Mouse (Mus musculus): ENCODE data around the gene Rps15. TPM values are rescaled to one million over a fixed set of nuclear protein-coding genes. Genes with fewer than 3 reads are reported as not detected.

The Rps15 gene
- polyA plus RNA-seq, 1 experiment = 3,453 TPM

- DNase-seq (ENCODE audit: low spot score) = no peak
Measured at GRCm38 (mm10) chr10:80341491-80342304, 49.4 kb downstream of the Rps15 start.

GRCm38 (mm10) chr10:80342305-80342748, 50.1 kb downstream of the Rps15 start:
- DNase-seq (ENCODE audit: low spot score) = no peak

GRCm38 (mm10) chr10:80342749-80343424, 50.6 kb downstream of the Rps15 start:
- no peak for DNase-seq (ENCODE audit: low spot score)

- no peak for DNase-seq (ENCODE audit: low spot score)
Measured at GRCm38 (mm10) chr10:80343425-80343895, 51.2 kb downstream of the Rps15 start.

Other genes with a start within 250 kb of the Rps15 start
- 524 and 620 TPM in 2 replicates for gene Gpx4, start 245.3 kb upstream of the Rps15 start, polyA plus RNA-seq (2012; rRNA removed)
- 34.0 and 35.4 TPM in 2 replicates for gene Sbno2, start 186.9 kb upstream of the Rps15 start, polyA plus RNA-seq (2012; rRNA removed)
- 77.3 and 89.9 TPM in 2 replicates for gene Stk11, start 176.7 kb upstream of the Rps15 start, polyA plus RNA-seq (2012; rRNA removed)
- gene Atp5d, start 153.8 kb upstream of the Rps15 start, polyA plus RNA-seq (2012; rRNA removed) = 367 and 372 TPM in 2 replicates
- 9.2 and 12.2 TPM in 2 replicates for gene Cbarp, start 151.6 kb upstream of the Rps15 start, polyA plus RNA-seq (2012; rRNA removed)
- 21.2 and 30.5 TPM in 2 replicates for gene Midn, start 144.2 kb upstream of the Rps15 start, polyA plus RNA-seq (2012; rRNA removed)
- gene Cirbp, start 126.5 kb upstream of the Rps15 start, polyA plus RNA-seq (2012; rRNA removed) = 249 and 276 TPM in 2 replicates
- 18.4 and 21.5 TPM in 2 replicates for gene 1600002K03Rik, start 119.5 kb upstream of the Rps15 start, polyA plus RNA-seq (2012; rRNA removed)
- gene Efna2, start 113.0 kb upstream of the Rps15 start, polyA plus RNA-seq (2012; rRNA removed) = 3.0 and 3.3 TPM in 2 replicates
- 36.1 and 37.8 TPM in 2 replicates for gene Mum1, start 66.0 kb upstream of the Rps15 start, polyA plus RNA-seq (2012; rRNA removed)
- gene Ndufs7, start 43.3 kb upstream of the Rps15 start, polyA plus RNA-seq (2012; rRNA removed) = 294 and 337 TPM in 2 replicates
- gene Gamt, start 31.4 kb upstream of the Rps15 start, polyA plus RNA-seq (2012; rRNA removed) = 17.4 and 19.0 TPM in 2 replicates
- gene Dazap1, start 31.0 kb upstream of the Rps15 start, polyA plus RNA-seq (2012; rRNA removed) = 68.2 and 82.3 TPM in 2 replicates
- gene Apc2, start 3.5 kb downstream of the Rps15 start, polyA plus RNA-seq (2012; rRNA removed) = 0.76 and 1.4 TPM in 2 replicates
- gene 2310011J03Rik, start 28.1 kb downstream of the Rps15 start, polyA plus RNA-seq (2012; rRNA removed) = 41.8 and 45.6 TPM in 2 replicates
- 9.5 and 9.9 TPM in 2 replicates for gene Pcsk4, start 37.0 kb downstream of the Rps15 start, polyA plus RNA-seq (2012; rRNA removed)
- gene Reep6, start 37.5 kb downstream of the Rps15 start, polyA plus RNA-seq (2012; rRNA removed) = 7.7 and 18.0 TPM in 2 replicates
- 57.9 and 65.7 TPM in 2 replicates for gene Adamtsl5, start 56.0 kb downstream of the Rps15 start, polyA plus RNA-seq (2012; rRNA removed)
- 4.5 and 6.4 TPM in 2 replicates for gene Plk5, start 64.0 kb downstream of the Rps15 start, polyA plus RNA-seq (2012; rRNA removed)
- gene Mex3d, start 95.2 kb downstream of the Rps15 start, polyA plus RNA-seq (2012; rRNA removed) = 11.2 and 11.5 TPM in 2 replicates
- gene Mbd3, start 107.1 kb downstream of the Rps15 start, polyA plus RNA-seq (2012; rRNA removed) = 112 and 119 TPM in 2 replicates
- gene Uqcr11, start 114.4 kb downstream of the Rps15 start, polyA plus RNA-seq (2012; rRNA removed) = 883 and 983 TPM in 2 replicates
- 29.7 and 35.4 TPM in 2 replicates for gene Tcf3, start 141.2 kb downstream of the Rps15 start, polyA plus RNA-seq (2012; rRNA removed)
- gene Onecut3, start 202.4 kb downstream of the Rps15 start, polyA plus RNA-seq (2012; rRNA removed) = not detected in 2 replicates
- 0.03 TPM in 1 of 2 replicates, not detected in the other for gene Atp8b3, start 246.7 kb downstream of the Rps15 start, polyA plus RNA-seq (2012; rRNA removed)